Mouse (Mus musculus) kidney, postnatal 4 days (tissue): ENCODE data around the gene Gbp8.
"Not testable (repeated sequence)": the region's sequence is repeated elsewhere in the genome, so short reads cannot be mapped to it uniquely, and the experiment has no call there.

Source experiments
- DNase-seq, 2 experiments: peaks; one replicate each; pipeline ENCODE4 v3.0.0; 2021; ENCODE audit warnings: mixed read lengths in 2 of 2

Gene Gbp8

GRCm38 (mm10) chr5:105139409-105140088, at the start of gene Gbp8, which contains the start of the genes Gbp9 and Gbp4:
Gene Gbp8 (minus strand): TSS chr5:105139540.
Gene Gbp9 (minus strand): TSS chr5:105139539.
Gene Gbp4 (minus strand): TSS chr5:105139586.
- peak; percentile 22 to 30 for DNase-seq

GRCm38 (mm10) chr5:105181446-105181845, 42.1 kb upstream of the Gbp8 start:
- DNase-seq, result no peak

GRCm38 (mm10) chr5:105156582-105156981, 17.2 kb upstream of the Gbp8 start:
- DNase-seq, result no peak

GRCm38 (mm10) chr5:105154049-105154448, 14.7 kb upstream of the Gbp8 start:
- DNase-seq, result no peak

GRCm38 (mm10) chr5:105148062-105148461, 8.7 kb upstream of the Gbp8 start:
- not testable (repeated sequence) for DNase-seq

- no peak for DNase-seq
These were observed 7.1 kb upstream of the Gbp8 start for GRCm38 (mm10) chr5:105146447-105146846.

- DNase-seq, result not testable (repeated sequence)
These were observed 6.4 kb upstream of the Gbp8 start for GRCm38 (mm10) chr5:105145731-105146130.

GRCm38 (mm10) chr5:105140089-105140810, 910 bp upstream of the Gbp8 start:
- DNase-seq, result not testable (repeated sequence)

GRCm38 (mm10) chr5:105138906-105139305, 434 bp downstream of the Gbp8 start:
- no peak for DNase-seq

- not testable (repeated sequence) for DNase-seq
These were observed 2.5 kb downstream of the Gbp8 start for GRCm38 (mm10) chr5:105136706-105137304.

- not testable (repeated sequence) for DNase-seq
These were observed 17.6 kb downstream of the Gbp8 start for GRCm38 (mm10) chr5:105121731-105122130.

- DNase-seq, result no peak
These were observed 23.6 kb downstream of the Gbp8 start for GRCm38 (mm10) chr5:105115740-105116139.

GRCm38 (mm10) chr5:105114696-105115095, 24.6 kb downstream of the Gbp8 start:
- DNase-seq, result no peak

- DNase-seq, result no peak
These were observed 25.7 kb downstream of the Gbp8 start for GRCm38 (mm10) chr5:105113656-105114055.

- DNase-seq, result peak; percentile 58 to 65
These were observed 29.0 kb downstream of the Gbp8 start for GRCm38 (mm10) chr5:105110271-105110852.

- DNase-seq, result peak; percentile 22 to 28
These were observed 29.6 kb downstream of the Gbp8 start for GRCm38 (mm10) chr5:105109775-105110174.

GRCm38 (mm10) chr5:105105689-105106088, 33.7 kb downstream of the Gbp8 start:
- not testable (repeated sequence) for DNase-seq

- no peak for DNase-seq
These were observed 57.4 kb downstream of the Gbp8 start for GRCm38 (mm10) chr5:105081900-105082299.

- DNase-seq, result not testable (repeated sequence)
These were observed 71.0 kb downstream of the Gbp8 start for GRCm38 (mm10) chr5:105068356-105068755.

- not testable (repeated sequence) for DNase-seq
These were observed 74.9 kb downstream of the Gbp8 start for GRCm38 (mm10) chr5:105064443-105064842.

- DNase-seq, result no peak
These were observed 76.0 kb downstream of the Gbp8 start for GRCm38 (mm10) chr5:105063321-105063720.

GRCm38 (mm10) chr5:105062403-105062802, 76.9 kb downstream of the Gbp8 start:
- DNase-seq, result not testable (repeated sequence)

- no peak for DNase-seq
These were observed 79.1 kb downstream of the Gbp8 start for GRCm38 (mm10) chr5:105060224-105060623.
